Mouse (Mus musculus) heart, adult 9 months (tissue): ENCODE results near the gene Agr2.

Experiments used
- DNase-seq, 2 experiments: peaks; one replicate each; pipeline ENCODE4 v3.0.0; 2022; ENCODE audit warnings: low spot score in 2 of 2

The Agr2 gene

GRCm38 (mm10) chr12:35992711-35993110 is at the start of gene Agr2:
Gene Agr2, plus strand, starts transcription at chr12:35992907.
- no peak for DNase-seq

GRCm38 (mm10) chr12:35951757-35952156 is 41.0 kb upstream of the Agr2 start:
- DNase-seq: no peak

- no peak for DNase-seq
These were observed 35.5 kb upstream of the Agr2 start for GRCm38 (mm10) chr12:35957235-35957634.

GRCm38 (mm10) chr12:35966098-35966767 is 26.5 kb upstream of the Agr2 start:
- DNase-seq: no peak

- DNase-seq: no peak
These were observed 26.0 kb upstream of the Agr2 start for GRCm38 (mm10) chr12:35966768-35967141.

- DNase-seq: no peak
These were observed 16.8 kb upstream of the Agr2 start for GRCm38 (mm10) chr12:35975898-35976297.

- no peak for DNase-seq
These were observed 15.0 kb upstream of the Agr2 start for GRCm38 (mm10) chr12:35977633-35978246.

- no peak for DNase-seq
These were observed 13.1 kb upstream of the Agr2 start for GRCm38 (mm10) chr12:35979625-35980024.

GRCm38 (mm10) chr12:35981732-35982360 is 10.9 kb upstream of the Agr2 start:
- peak; percentile 17 to 56 for DNase-seq

- DNase-seq: no peak
These were observed 9.2 kb upstream of the Agr2 start for GRCm38 (mm10) chr12:35983472-35983871.

- no peak for DNase-seq
These were observed 8.0 kb upstream of the Agr2 start for GRCm38 (mm10) chr12:35984743-35985142.

- no peak for DNase-seq
These were observed 876 bp downstream of the Agr2 start for GRCm38 (mm10) chr12:35993583-35993982.

- no peak for DNase-seq
These were observed 1.4 kb downstream of the Agr2 start for GRCm38 (mm10) chr12:35994098-35994497.

GRCm38 (mm10) chr12:35995799-35996198 is 3.1 kb downstream of the Agr2 start:
- peak; percentile 13 to 37 for DNase-seq

GRCm38 (mm10) chr12:36004714-36005113 is 12.0 kb downstream of the Agr2 start:
- DNase-seq: no peak

- no peak for DNase-seq
These were observed 14.9 kb downstream of the Agr2 start for GRCm38 (mm10) chr12:36007581-36007980.

GRCm38 (mm10) chr12:36008364-36009047 is 15.8 kb downstream of the Agr2 start:
- DNase-seq: no peak

GRCm38 (mm10) chr12:36013216-36013910 is 20.7 kb downstream of the Agr2 start:
- no peak for DNase-seq

GRCm38 (mm10) chr12:36017791-36018190 is 25.1 kb downstream of the Agr2 start:
- no peak for DNase-seq

GRCm38 (mm10) chr12:36019572-36019971 is 26.9 kb downstream of the Agr2 start:
- DNase-seq: no peak

GRCm38 (mm10) chr12:36020081-36020480 is 27.4 kb downstream of the Agr2 start:
- no peak for DNase-seq

- no peak for DNase-seq
These were observed 28.0 kb downstream of the Agr2 start for GRCm38 (mm10) chr12:36020710-36021109.
